Mouse (Mus musculus) heart, adult 9 months (tissue): ENCODE results near the gene Mest.

ENCODE experiments used
- DNase-seq, 2 experiments: peaks; one replicate each; pipeline ENCODE4 v3.0.0; 2022; ENCODE audit warnings: low spot score in 2 of 2

Gene Mest

GRCm38 (mm10) chr6:30738464-30739006, 15.2 kb downstream of the Mest start:
- no peak for DNase-seq

- DNase-seq, result no peak
These were observed 15.9 kb downstream of the Mest start for GRCm38 (mm10) chr6:30739177-30739747.

- no peak for DNase-seq
These were observed 21.5 kb downstream of the Mest start for GRCm38 (mm10) chr6:30744846-30745245.

GRCm38 (mm10) chr6:30745591-30745990, 22.2 kb downstream of the Mest start:
- no peak for DNase-seq

- no peak for DNase-seq
These were observed 24.4 kb downstream of the Mest start for GRCm38 (mm10) chr6:30747631-30748357.

GRCm38 (mm10) chr6:30748358-30748910, 25.1 kb downstream of the Mest start:
- no peak for DNase-seq

- DNase-seq, result no peak
These were observed 25.8 kb downstream of the Mest start for GRCm38 (mm10) chr6:30749042-30749689.

GRCm38 (mm10) chr6:30749892-30750291, 26.5 kb downstream of the Mest start:
- no peak for DNase-seq

GRCm38 (mm10) chr6:30750482-30750881, 27.1 kb downstream of the Mest start:
- no peak for DNase-seq

- no peak for DNase-seq
These were observed 27.9 kb downstream of the Mest start for GRCm38 (mm10) chr6:30751209-30751608.
